Mouse (Mus musculus): ENCODE results near the gene Camk1.

GRCm38 (mm10) chr6:113330547-113330946 lies 13.2 kb downstream of the Camk1 start:
- TF ChIP-seq CTCF (IDR thresholded peaks at IDR 0.05; ENCODE audit: extremely low read depth, insufficient read depth, insufficient read length, insufficient replicate concordance) (no peak), POLR2A (IDR thresholded peaks at IDR 0.05; ENCODE audit: low read depth, low read length) (no peak; the same call in 1 of the 2 replicates)

All from spleen, adult 2 months (tissue).